Mouse (Mus musculus) bone marrow macrophage, adult 2 months (primary cell): ENCODE measurements around the gene Mark4.

ENCODE experiments used
- CTCF ChIP-seq: IDR thresholded peaks from 2 replicates; pipeline ENCODE4 v1.5.1; 2012; ENCODE audit warnings: low read depth, mild to moderate bottlenecking, low read length, moderate library complexity
- POLR2A ChIP-seq: IDR thresholded peaks from 2 replicates; pipeline ENCODE4 v1.6.1; 2012; ENCODE audit warnings: mild to moderate bottlenecking, low read depth, low read length, borderline replicate concordance

DNA sequence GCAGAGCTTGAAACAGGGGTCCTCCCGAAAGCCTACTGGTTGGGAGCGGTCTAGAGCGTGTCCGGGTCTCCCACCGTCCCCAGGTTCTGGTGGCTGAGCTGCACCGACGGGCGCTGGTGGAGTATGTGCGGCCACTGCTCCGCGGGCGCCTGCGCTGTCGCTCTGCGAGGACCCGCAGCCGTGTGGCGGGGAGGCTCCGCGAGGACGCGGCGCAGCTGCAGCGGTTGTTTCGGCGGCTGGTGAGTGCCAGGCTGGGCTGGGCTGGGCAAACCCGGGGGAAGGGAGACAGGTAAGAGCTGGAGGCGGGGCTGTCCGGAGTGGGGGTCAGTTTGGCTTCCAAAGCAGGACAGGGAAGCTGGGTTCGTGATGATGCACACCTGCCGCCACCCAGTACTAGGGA is 30.9 kb upstream of the Mark4 start:
- no peak for TF ChIP-seq POLR2A
- TF ChIP-seq CTCF: no peak
